Mouse (Mus musculus) liver, adult 2 months (tissue): ENCODE data around the gene Cdk19. TPM values are rescaled to one million over a fixed set of nuclear protein-coding genes. Genes with fewer than 3 reads are reported as not detected.

Experiments used
- DNase-seq: peaks from one replicate; pipeline ENCODE4 v3.0.0-alpha.2; 2011; ENCODE audit warnings: low read depth, low spot score; ENCODE audit errors: extremely low read depth
- H3K27ac ChIP-seq: fragments of 200-500 bp; replicated peaks from 2 replicates; pipeline ENCODE4 v1.5.1; 2012; ENCODE audit warnings: low read depth, mild to moderate bottlenecking, control low read depth, inconsistent platforms, low read length; ENCODE audit not compliant: insufficient read depth
- H3K27me3 ChIP-seq: fragments of 200-500 bp; 2 replicates; pipeline ENCODE4 v1.6.1; 2012; ENCODE audit warnings: mild to moderate bottlenecking, moderate library complexity, low read length, inconsistent platforms; ENCODE audit not compliant: control insufficient read depth, insufficient read depth
- H3K36me3 ChIP-seq: fragments of 200-500 bp; 2 replicates; pipeline ENCODE4 v1.6.1; 2012; ENCODE audit warnings: low read length, inconsistent platforms; ENCODE audit not compliant: control insufficient read depth, insufficient read depth
- H3K4me1 ChIP-seq: fragments of 200-500 bp; 2 replicates; pipeline ENCODE4 v1.6.1; 2011; ENCODE audit warnings: low read length; ENCODE audit not compliant: control insufficient read depth, insufficient read depth
- H3K4me3 ChIP-seq: fragments of 200-500 bp; 2 replicates; pipeline ENCODE4 v1.5.1; 2011; ENCODE audit warnings: low read depth, mild to moderate bottlenecking, control low read depth, low read length, moderate library complexity; ENCODE audit not compliant: insufficient read depth
- H3K79me2 ChIP-seq: fragments of 200-500 bp; 2 replicates; pipeline ENCODE4 v1.6.1; 2012; ENCODE audit warnings: inconsistent platforms, mild to moderate bottlenecking, low read length, moderate library complexity; ENCODE audit not compliant: control insufficient read depth, insufficient read depth
- H3K9ac ChIP-seq: fragments of 200-500 bp; 2 replicates; pipeline ENCODE4 v1.6.1; 2012; ENCODE audit warnings: low read depth, mild to moderate bottlenecking, control low read depth, inconsistent platforms, low read length
- CTCF ChIP-seq: fragments of 200-500 bp; IDR thresholded peaks from 2 replicates; pipeline ENCODE4 v1.5.1; 2011; ENCODE audit warnings: low read depth, low read length, control low read depth
- POLR2A ChIP-seq: fragments of 200-500 bp; IDR thresholded peaks from 2 replicates; pipeline ENCODE4 v1.6.1; 2011; ENCODE audit warnings: low read length, control low read depth; ENCODE audit not compliant: insufficient read depth; ENCODE audit errors: extremely low read depth
- WGBS: fragments of 180-500 bp; shearing (Covaris S2); methylation state at CpG from one replicate; pipeline ENCODE4 v1.1.7; 2018; 5-methylcytosine and 5-hydroxymethylcytosine counted together
- polyA plus RNA-seq: library from polyadenylated mRNA; depleted of rRNA; stranded (reverse); fragments of >200 nt; gene quantifications from 2 replicates; pipeline ENCODE4 v1.2.3, GENCODE M21; 2012
- total RNA-seq: library from RNA; depleted of rRNA; stranded (reverse); fragments of >200 nt; gene quantifications from 2 replicates; pipeline ENCODE4 v1.2.3, GENCODE M21; 2014

The Cdk19 gene
- total and polyA plus RNA-seq, 2 experiments: 1.4 to 4.3 TPM

- H3K4me3 ChIP-seq: no peak overlapping the region
- DNase-seq: peak; percentile 17
- WGBS: 80% methylated on average over 5 of the region's 5 CpGs
- H3K9ac ChIP-seq: no peak overlapping the region
- TF ChIP-seq CTCF (no peak), POLR2A (no peak)
- H3K4me1 ChIP-seq: no peaks in the 10 kb centered on the region
- H3K27me3 ChIP-seq: no peaks in the 10 kb centered on the region
- no peak overlapping the region for H3K27ac ChIP-seq
- peaks cover 6% of the 10 kb centered on the region; the same call in 1 of the 2 replicates for H3K36me3 ChIP-seq
- H3K79me2 ChIP-seq: no peaks in the 10 kb centered on the region
These were observed 137.3 kb downstream of the Cdk19 start for GRCm38 (mm10) chr10:40476535-40477285.

GRCm38 (mm10) chr10:40477426-40478075 is 138.2 kb downstream of the Cdk19 start:
- Histone ChIP-seq H3K9ac (no peak overlapping the region), H3K27ac (no peak overlapping the region), H3K79me2 (no peaks in the 10 kb centered on the region), H3K4me1 (no peaks in the 10 kb centered on the region), H3K36me3 (peaks cover 5% of the 10 kb centered on the region; the same call in 1 of the 2 replicates), H3K27me3 (no peaks in the 10 kb centered on the region), H3K4me3 (no peak overlapping the region)
- 97% methylated on average over 18 of the region's 18 CpGs for WGBS
- DNase-seq: no peak
- TF ChIP-seq CTCF (no peak), POLR2A (no peak)

GRCm38 (mm10) chr10:40478626-40479025 is 139.3 kb downstream of the Cdk19 start:
- no peak for DNase-seq
- Histone ChIP-seq H3K79me2 (no peaks in the 10 kb centered on the region), H3K4me1 (no peaks in the 10 kb centered on the region), H3K36me3 (peaks cover 4% of the 10 kb centered on the region; the same call in 1 of the 2 replicates), H3K4me3 (no peak overlapping the region), H3K27me3 (no peaks in the 10 kb centered on the region), H3K9ac (no peak overlapping the region), H3K27ac (no peak overlapping the region)
- TF ChIP-seq CTCF: no peak
- no peak for TF ChIP-seq POLR2A
- 95% methylated on average over 3 of the region's 3 CpGs for WGBS

GRCm38 (mm10) chr10:40479216-40479615 is 139.9 kb downstream of the Cdk19 start:
- no peak for DNase-seq
- TF ChIP-seq POLR2A (no peak), CTCF (no peak)
- no peak overlapping the region for H3K27ac ChIP-seq
- 85% methylated on average over 1 of the region's 1 CpGs for WGBS
- no peaks in the 10 kb centered on the region for H3K79me2 ChIP-seq
- peaks cover 4% of the 10 kb centered on the region; the same call in 1 of the 2 replicates for H3K36me3 ChIP-seq
- no peaks in the 10 kb centered on the region for H3K27me3 ChIP-seq
- no peak overlapping the region for H3K4me3 ChIP-seq
- H3K4me1 ChIP-seq: no peaks in the 10 kb centered on the region
- H3K9ac ChIP-seq: no peak overlapping the region

- no peak for DNase-seq
- no peak for TF ChIP-seq CTCF
- no peak for TF ChIP-seq POLR2A
- WGBS: 83% methylated on average over 8 of the region's 8 CpGs
These were observed 140.3 kb downstream of the Cdk19 start for GRCm38 (mm10) chr10:40479621-40480193.

More at GRCm38 (mm10) chr10:40479621-40480193, 140.3 kb downstream of the Cdk19 start:
- H3K9ac ChIP-seq: no peak overlapping the region
- H3K36me3 ChIP-seq: peaks cover 4% of the 10 kb centered on the region; the same call in 1 of the 2 replicates
- H3K4me1 ChIP-seq: no peaks in the 10 kb centered on the region
- H3K27ac ChIP-seq: no peak overlapping the region
- H3K4me3 ChIP-seq: no peak overlapping the region
- H3K79me2 ChIP-seq: no peaks in the 10 kb centered on the region
- H3K27me3 ChIP-seq: no peaks in the 10 kb centered on the region
